ENCODE assay signal across 26 mouse cellular contexts in genomic region chr5:87764546-87764945, GRCm38 (mm10). TPM values are rescaled to one million over a fixed set of nuclear protein-coding genes. Genes with fewer than 3 reads are reported as not detected.
"Had no signal": no experiment of that assay in that cellular context is flagged by ENCODE, and none has a peak within 500 bp of the region (broad histone marks: within the 10 kb centered on the region; RNA-seq: fewer than 3 reads in every experiment).

No protein-coding gene starts in this region.

- H3K4me3 ChIP-seq: neural tube, embryonic 12.5 days; neural tube, embryonic 13.5 days; neural tube, embryonic 15.5 days; stomach, embryonic 15.5 days had no signal

- H3K4me1 ChIP-seq: neural tube, embryonic 12.5 days; neural tube, embryonic 13.5 days; neural tube, embryonic 15.5 days; stomach, embryonic 15.5 days had no signal

- DNase-seq: retina, postnatal 1 day; right cerebral cortex, adult 18-20 months; right cerebral cortex, postnatal 14 days; right cerebral cortex, postnatal 25 days; right cerebral cortex, postnatal 4 days; spleen, adult 18-20 months; thymus, adult 18-20 months; thymus, adult 2 months; thymus, postnatal 14 days; thymus, postnatal 25 days; thymus, postnatal 36 days; thymus, postnatal 4 days had no signal

- H3K27me3 ChIP-seq: neural tube, embryonic 12.5 days; neural tube, embryonic 13.5 days; neural tube, embryonic 15.5 days; stomach, embryonic 15.5 days had no signal

- H3K27ac ChIP-seq: neural tube, embryonic 12.5 days; neural tube, embryonic 13.5 days; neural tube, embryonic 15.5 days; stomach, embryonic 15.5 days; stomach, postnatal 0 days had no signal

- H3K36me3 ChIP-seq: neural tube, embryonic 12.5 days; neural tube, embryonic 13.5 days; neural tube, embryonic 15.5 days; stomach, embryonic 15.5 days had no signal

- H3K9me3 ChIP-seq: neural tube, embryonic 12.5 days; neural tube, embryonic 13.5 days; neural tube, embryonic 15.5 days; stomach, embryonic 15.5 days had no signal

RNA-seq across cellular contexts. Expression of gene Csn1s2a, which starts 9.8 kb away (rescaled TPM):
- total RNA-seq: neutrophil, adult 5-6 weeks had no signal
- polyA plus RNA-seq: neural tube, embryonic 12.5 days; neural tube, embryonic 13.5 days; neural tube, embryonic 14.5 days; neural tube, embryonic 15.5 days; small intestine, adult 2 months; spleen, adult 2 months; stomach, embryonic 14.5 days; stomach, embryonic 15.5 days; stomach, embryonic 16.5 days; testis, adult 2 months; urinary bladder, adult 2 months had no signal

RNA-seq across cellular contexts. Expression of gene Csn1s2b, which starts 43.3 kb away (rescaled TPM):
- polyA plus RNA-seq: neural tube, embryonic 12.5 days; neural tube, embryonic 13.5 days; neural tube, embryonic 14.5 days; small intestine, adult 2 months; spleen, adult 2 months; stomach, embryonic 14.5 days; stomach, embryonic 15.5 days; stomach, embryonic 16.5 days; thymus, adult 2 months; thymus, postnatal 0 days; urinary bladder, adult 2 months had no signal
